Mouse (Mus musculus): ENCODE results near the gene Cacng7.

GRCm38 (mm10) chr7:3295321-3296110, 37.2 kb upstream of the Cacng7 start:
- TF ChIP-seq CTCF (IDR thresholded peaks at IDR 0.05; ENCODE audit: low read depth), result no peak
- TF ChIP-seq EP300 (IDR thresholded peaks at IDR 0.05; ENCODE audit: low read depth), result no peak

All from liver, postnatal 0 days (tissue).